Mouse (Mus musculus) left cerebral cortex, adult 11 months (tissue): Measurements from ENCODE around the gene Mrpl51.

Experiments
- DNase-seq: peaks from one replicate; pipeline ENCODE4 v3.0.0; 2022; ENCODE audit warnings: low spot score

Mrpl51 gene

DNA sequence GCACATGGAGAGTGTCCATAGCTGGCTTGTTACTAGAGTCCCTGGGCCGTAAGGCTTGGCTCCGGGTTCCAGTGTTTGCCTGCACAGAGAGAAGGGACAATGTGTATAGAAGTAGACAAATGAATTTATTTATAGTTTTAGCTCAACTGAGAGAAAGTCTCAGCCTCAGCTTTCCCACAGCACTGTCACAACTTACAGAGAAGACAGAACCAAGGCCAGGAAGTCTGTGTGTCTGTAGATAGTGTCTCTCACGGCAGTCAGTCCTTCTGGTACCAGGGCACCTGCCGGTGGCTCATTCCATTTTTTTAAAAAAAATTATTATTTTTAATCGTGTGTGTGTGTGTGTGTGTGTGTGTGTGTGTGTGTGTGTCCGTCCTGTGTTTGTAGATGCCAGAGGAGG lies 40.9 kb downstream of the Mrpl51 start:
- DNase-seq = no peak

DNA sequence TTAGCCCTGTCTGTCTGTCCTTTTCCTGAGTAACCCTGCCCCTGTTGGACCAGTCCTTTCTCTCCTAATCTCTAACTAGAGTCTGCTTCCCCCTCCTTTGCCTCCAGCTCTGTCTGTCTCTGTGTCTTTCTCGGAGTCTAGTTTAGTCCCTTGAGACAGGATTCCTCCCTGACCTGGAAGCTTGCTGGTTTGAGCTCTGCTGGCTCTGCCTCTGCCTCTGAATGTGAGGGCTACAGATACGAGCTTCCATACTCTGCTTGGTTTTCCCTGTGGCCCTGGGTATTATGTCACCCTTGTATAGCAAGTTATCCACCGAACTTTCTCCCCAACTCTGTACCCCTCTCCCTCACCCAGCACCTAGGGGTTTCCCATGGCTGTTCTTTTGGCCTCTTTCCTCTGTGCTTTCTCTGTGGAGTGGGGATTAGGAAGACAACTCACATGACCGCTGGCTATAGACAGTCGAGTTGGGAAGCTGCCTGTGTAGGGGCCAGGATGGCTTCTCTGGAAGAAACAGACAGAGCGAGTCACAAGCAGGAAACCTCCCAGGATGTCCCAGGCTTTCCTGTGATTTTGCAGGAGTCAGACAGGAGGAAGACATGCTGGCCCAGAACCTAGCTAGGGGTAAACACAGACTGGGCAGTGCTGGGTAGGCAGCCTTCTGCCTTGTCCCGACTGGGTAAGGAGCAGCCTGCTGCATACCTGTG lies 42.4 kb downstream of the Mrpl51 start:
- no peak for DNase-seq

DNA sequence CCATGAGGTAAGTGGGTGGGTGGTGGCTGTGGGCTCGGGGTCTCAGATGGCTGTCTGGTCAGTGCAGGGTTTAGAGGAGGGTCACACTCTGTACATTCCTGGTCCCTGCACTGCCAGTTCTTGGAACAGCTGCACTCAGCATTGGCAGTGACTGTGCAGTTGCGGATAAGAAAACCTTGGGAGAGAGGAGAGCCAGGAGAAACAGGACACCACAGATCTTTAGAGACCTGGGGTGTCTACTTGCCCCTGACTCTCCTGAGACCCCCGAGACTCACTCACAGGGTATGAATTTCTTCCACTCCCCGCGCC lies 42.9 kb downstream of the Mrpl51 start:
- no peak for DNase-seq

DNA sequence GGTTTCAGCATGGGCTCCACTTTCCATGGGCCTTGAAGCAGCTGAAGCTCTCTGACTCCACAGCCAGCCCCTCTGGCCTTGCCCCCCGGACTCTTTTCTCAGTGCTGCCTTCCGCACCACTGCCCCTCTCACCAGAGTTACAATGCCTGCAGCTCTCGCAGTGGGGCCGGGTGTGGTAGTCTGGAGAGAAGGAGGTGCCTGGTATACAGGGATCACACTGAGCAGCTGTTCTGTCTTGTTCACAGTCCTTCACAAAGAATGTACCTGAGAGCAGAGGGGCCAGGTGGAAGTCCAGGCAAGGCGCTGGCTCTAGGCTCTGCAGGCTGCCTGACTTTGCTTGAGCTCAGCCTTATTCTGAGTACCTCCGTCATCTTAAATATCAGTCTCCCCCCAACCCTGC lies 44.7 kb downstream of the Mrpl51 start:
- no peak for DNase-seq

- DNase-seq = no peak
Measured at GRCm38 (mm10) chr6:125236782-125237181, 45.2 kb downstream of the Mrpl51 start, which contains the start of gene Cd27. Gene Cd27, minus strand, starts transcription at chr6:125237010.

DNA sequence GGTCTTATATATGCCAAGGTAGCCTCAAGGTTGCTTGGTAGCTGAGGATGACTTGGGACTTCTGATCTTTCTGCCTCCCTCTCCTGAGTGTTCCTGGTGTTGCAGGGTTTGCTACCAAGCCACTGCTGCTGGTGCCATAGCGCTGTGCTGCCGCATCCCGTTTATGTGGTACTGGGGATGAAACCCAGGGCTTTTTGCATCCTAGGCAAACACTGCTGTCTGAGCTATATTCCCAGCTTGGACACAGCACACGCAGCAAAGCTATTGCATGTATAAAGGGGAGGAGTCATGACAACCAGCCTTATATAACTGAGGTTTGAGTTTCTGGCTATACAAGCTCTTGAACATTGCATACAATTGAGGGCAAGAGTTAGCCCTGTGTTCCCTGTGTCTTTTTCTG lies 45.8 kb downstream of the Mrpl51 start:
- no peak for DNase-seq

GRCm38 (mm10) chr6:125238396-125238795 lies 46.8 kb downstream of the Mrpl51 start:
- DNase-seq = no peak

GRCm38 (mm10) chr6:125239547-125239946 lies 47.9 kb downstream of the Mrpl51 start:
- DNase-seq = no peak

DNA sequence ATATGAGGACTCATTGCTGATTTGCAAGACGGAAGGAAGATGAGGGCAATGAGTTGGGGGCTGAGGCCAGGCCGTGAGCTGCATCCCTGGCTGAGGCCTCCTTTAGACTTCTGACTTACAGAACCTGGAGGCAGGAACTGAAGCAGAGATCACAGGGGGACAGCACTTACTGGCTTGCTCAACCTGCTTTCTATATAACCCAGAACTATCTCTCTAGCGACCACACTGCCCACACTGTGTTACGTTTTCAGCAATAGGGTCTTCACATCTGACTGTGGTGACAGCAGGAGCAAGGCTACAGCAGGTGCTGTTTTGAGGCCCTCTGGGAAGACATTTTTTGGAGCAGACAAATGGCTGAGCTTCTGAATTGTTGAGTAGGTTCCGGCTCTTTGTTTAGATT lies 49.0 kb downstream of the Mrpl51 start:
- no peak for DNase-seq

DNA sequence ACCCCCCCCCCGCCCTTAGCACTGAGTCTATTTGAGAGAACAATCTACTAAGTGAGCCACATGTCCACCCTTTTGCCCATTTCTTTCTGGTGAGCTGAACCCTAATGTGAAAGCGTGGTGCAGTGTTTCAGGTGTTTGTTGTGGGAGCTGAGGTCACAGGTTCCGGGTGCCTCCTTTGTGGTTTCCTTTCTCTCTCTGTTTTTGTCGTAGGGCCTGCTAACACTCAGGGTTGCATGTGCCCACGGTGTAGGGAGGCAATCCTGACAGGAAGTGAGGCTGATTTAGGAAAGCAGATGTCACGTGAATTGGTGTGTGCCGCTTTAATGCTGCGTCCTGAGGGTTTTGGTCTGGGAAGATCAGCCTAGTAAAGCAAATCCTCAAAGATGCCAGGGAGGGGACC lies 50.0 kb downstream of the Mrpl51 start:
- DNase-seq = no peak

- DNase-seq = no peak
Measured at GRCm38 (mm10) chr6:125244551-125244950, 53.0 kb downstream of the Mrpl51 start.
